8 mouse cellular contexts compared by ENCODE assay signal in genomic region chr19:46304216-46304841, GRCm38 (mm10). TPM values are rescaled to one million over a fixed set of nuclear protein-coding genes. Genes with fewer than 3 reads are reported as not detected.
A peak's percentile ranks its signal among the peaks of the same experiment; 100 is the strongest.
DNase-seq lines count a peak whose midpoint lies in the region; ATAC-seq and TF ChIP-seq lines count a peak whose summit lies in the region.

Gene Nfkb2, plus strand, starts transcription at chr19:46304320.

- 0 out of 2 replicates have a peak, but pooled peaks cover 7% of the 10 kb centered on the region for H3K4me1 ChIP-seq in intestine, postnatal 0 days (replicated peaks; ENCODE audit: control insufficient read depth, insufficient read depth, low read length)
- peaks cover 17% of the 10 kb centered on the region for H3K4me1 ChIP-seq in limb, embryonic 14.5 days (ENCODE audit: control insufficient read depth, insufficient read depth, low read length)
- H3K4me1 ChIP-seq in midbrain, embryonic 16.5 days (ENCODE audit: control insufficient read depth, insufficient read depth, low read length): peaks cover 22% of the 10 kb centered on the region

- TF ChIP-seq CTCF in intestine, postnatal 0 days (IDR thresholded peaks at IDR 0.05; ENCODE audit: low read depth): peak; percentile 96

- no peak for TF ChIP-seq POLR2A in limb, embryonic 14.5 days (IDR thresholded peaks at IDR 0.05; ENCODE audit: borderline replicate concordance, extremely low read depth, insufficient read depth, insufficient read length)

- peak; percentile 75 to 78 for DNase-seq in left cerebral cortex, adult 18-20 months (ENCODE audit: low spot score in 2 of 2)
- DNase-seq in left cerebral cortex, adult 11 months (ENCODE audit: low spot score): no peak
- peak; percentile 94 for DNase-seq in embryo, embryonic 9.5 days (ENCODE audit: extremely low spot score)
- DNase-seq in limb, embryonic 14.5 days (ENCODE audit: low spot score): peak; percentile 86
- peak; percentile 83 to 88 for DNase-seq in spleen, postnatal 14 days (ENCODE audit: low spot score in 2 of 2)

- peaks cover 10% of the 10 kb centered on the region; the same call in 1 of the 2 replicates for H3K36me3 ChIP-seq in intestine, postnatal 0 days (ENCODE audit: control insufficient read depth, insufficient read depth)
- H3K36me3 ChIP-seq in limb, embryonic 14.5 days (ENCODE audit: control insufficient read depth, insufficient read depth, low read length): peaks cover 5% of the 10 kb centered on the region
- H3K36me3 ChIP-seq in midbrain, embryonic 16.5 days (ENCODE audit: control insufficient read depth, insufficient read depth, low read length): no peaks in the 10 kb centered on the region

- peak; percentile 55 for ATAC-seq in granulocyte monocyte progenitor cell, adult 5-6 weeks (replicated peaks; ENCODE audit: poor library complexity, severe bottlenecking)
- ATAC-seq in intestine, postnatal 0 days: peak; percentile 89
- peak; percentile 89 for ATAC-seq in limb, embryonic 14.5 days (ENCODE audit: low FRiP score, low read depth)
- ATAC-seq in midbrain, embryonic 16.5 days: peak; percentile 76

- peak within 1 kb of the TSS; percentile 95 for H3K4me2 ChIP-seq in intestine, postnatal 0 days (replicated peaks; ENCODE audit: low read depth)
- H3K4me2 ChIP-seq in limb, embryonic 14.5 days (replicated peaks; ENCODE audit: low read depth, low read length, severe bottlenecking): peak within 1 kb of the TSS; percentile 98
- peak within 1 kb of the TSS; percentile 80 for H3K4me2 ChIP-seq in midbrain, embryonic 16.5 days (ENCODE audit: low read length)

- H3K27ac ChIP-seq in intestine, postnatal 0 days (ENCODE audit: low read depth, low read length): peak within 1 kb of the TSS; percentile 80
- H3K27ac ChIP-seq in limb, embryonic 14.5 days (replicated peaks; ENCODE audit: low read depth, low read length): peak within 1 kb of the TSS; percentile 67
- no peak within 1 kb of the TSS for H3K27ac ChIP-seq in midbrain, embryonic 16.5 days (ENCODE audit: low read length)

- under 1% methylated on average over 39 of the region's 39 CpGs for WGBS in intestine, postnatal 0 days
- WGBS in limb, embryonic 14.5 days: under 1% methylated on average over 39 of the region's 39 CpGs
- WGBS in midbrain, embryonic 16.5 days: under 1% methylated on average over 39 of the region's 39 CpGs

- H3K9ac ChIP-seq in intestine, postnatal 0 days (ENCODE audit: low read depth, low read length): peak within 1 kb of the TSS; percentile 54
- H3K9ac ChIP-seq in limb, embryonic 14.5 days (ENCODE audit: low read depth, low read length, severe bottlenecking): peak within 1 kb of the TSS; percentile 64
- H3K9ac ChIP-seq in midbrain, embryonic 16.5 days (ENCODE audit: low read depth, low read length): peak within 1 kb of the TSS; percentile 54

- H3K27me3 ChIP-seq in intestine, postnatal 0 days (replicated peaks; ENCODE audit: control insufficient read depth, insufficient read depth, low read length): no peaks in the 10 kb centered on the region
- H3K27me3 ChIP-seq in limb, embryonic 14.5 days (ENCODE audit: control insufficient read depth, insufficient read depth, low read length): peaks cover 7% of the 10 kb centered on the region; the same call in 1 of the 2 replicates
- peaks cover 29% of the 10 kb centered on the region for H3K27me3 ChIP-seq in midbrain, embryonic 16.5 days (ENCODE audit: control insufficient read depth, insufficient read depth, low read depth, low read length)

- no peaks in the 10 kb centered on the region for H3K9me3 ChIP-seq in intestine, postnatal 0 days (ENCODE audit: control insufficient read depth)
- no peaks in the 10 kb centered on the region for H3K9me3 ChIP-seq in limb, embryonic 14.5 days (ENCODE audit: control insufficient read depth, low read length)
- no peaks in the 10 kb centered on the region for H3K9me3 ChIP-seq in midbrain, embryonic 16.5 days (replicated peaks; ENCODE audit: control insufficient read depth, low read length, poor library complexity, severe bottlenecking)

- H3K4me3 ChIP-seq in intestine, postnatal 0 days (ENCODE audit: low read depth, low read length): peak within 1 kb of the TSS; percentile 59
- H3K4me3 ChIP-seq in limb, embryonic 14.5 days (replicated peaks; ENCODE audit: low read length): peak within 1 kb of the TSS; percentile 74
- peak within 1 kb of the TSS; percentile 45 for H3K4me3 ChIP-seq in midbrain, embryonic 16.5 days (ENCODE audit: low read depth, low read length)

RNA-seq across cellular contexts. Expression of gene Nfkb2, which starts in this region (rescaled TPM):
- total RNA-seq in left cerebral cortex, adult 18-20 months (2021): 1 to 10 TPM; 1.9 to 2.1 TPM
- 3.6 and 4.6 TPM in 2 replicates for total RNA-seq in granulocyte monocyte progenitor cell, adult 5-6 weeks (2014; fragmentation: Nextera tagmentation)
- 4.3 and 4.7 TPM in 2 replicates for total RNA-seq in granulocyte monocyte progenitor cell, adult 5-6 weeks (2017)
- 6.1 and 6.7 TPM in 2 replicates for polyA plus RNA-seq in intestine, postnatal 0 days (2015; fragmentation: Nextera tagmentation; extraction: Ambion mirVana)
- polyA plus RNA-seq in limb, embryonic 14.5 days (2012; rRNA removed): 22.2 and 28.4 TPM in 2 replicates
- 9.7 and 13.2 TPM in 2 replicates for polyA plus RNA-seq in limb, embryonic 14.5 days (2014; fragmentation: Nextera tagmentation; extraction: Ambion mirVana)
- 1.3 and 1.5 TPM in 2 replicates for polyA plus RNA-seq in midbrain, embryonic 16.5 days (2015; fragmentation: Nextera tagmentation; extraction: Ambion mirVana)
